Mouse (Mus musculus) hindbrain, embryonic 12.5 days (tissue): Measurements from ENCODE around the gene Zfp759. TPM values are rescaled to one million over a fixed set of nuclear protein-coding genes. Genes with fewer than 3 reads are reported as not detected.
"Not testable (repeated sequence)": the region's sequence is repeated elsewhere in the genome, so short reads cannot be mapped to it uniquely, and the experiment has no call there.

Source experiments
- ATAC-seq: fragments of 200-750 bp; cut with Nextera tagmentation; 2 replicates; pipeline ENCODE4 v1.8.0; 2017; ENCODE audit warnings: moderate TSS enrichment; ENCODE audit not compliant: low FRiP score
- H3K27ac ChIP-seq: fragments of 300-500 bp; sonication (generic); 2 replicates; pipeline ENCODE4 v1.5.1; 2016; ENCODE audit warnings: mild to moderate bottlenecking
- H3K27me3 ChIP-seq: fragments of 300-500 bp; sonication (generic); 2 replicates; pipeline ENCODE4 v1.6.1; 2016; ENCODE audit warnings: mild to moderate bottlenecking
- H3K36me3 ChIP-seq: fragments of 300-500 bp; sonication (generic); 2 replicates; pipeline ENCODE4 v1.6.1; 2016; ENCODE audit warnings: mild to moderate bottlenecking
- H3K4me1 ChIP-seq: fragments of 300-500 bp; sonication (generic); 2 replicates; pipeline ENCODE4 v1.6.1; 2016
- H3K4me2 ChIP-seq: fragments of 300-500 bp; sonication (generic); replicated peaks from 2 replicates; pipeline ENCODE4 v1.6.1; 2016; ENCODE audit warnings: mild to moderate bottlenecking
- H3K4me3 ChIP-seq: fragments of 300-500 bp; sonication (generic); 2 replicates; pipeline ENCODE4 v1.5.1; 2016; ENCODE audit warnings: mild to moderate bottlenecking
- H3K9ac ChIP-seq: fragments of 300-500 bp; sonication (generic); 2 replicates; pipeline ENCODE4 v1.6.1; 2016; ENCODE audit warnings: mild to moderate bottlenecking, moderate library complexity
- H3K9me3 ChIP-seq: fragments of 300-500 bp; sonication (generic); replicated peaks from 2 replicates; pipeline ENCODE4 v1.6.1; 2016; ENCODE audit warnings: mild to moderate bottlenecking
- WGBS: fragments of 180-500 bp; shearing (Covaris S2); methylation state at CpG from one replicate; pipeline ENCODE4 v1.1.7; 2016; 5-methylcytosine and 5-hydroxymethylcytosine counted together
- polyA plus RNA-seq: library from polyadenylated mRNA; unstranded; fragments of >200 nt; fragmentation: Nextera tagmentation; extraction: Ambion mirVana; gene quantifications from 2 replicates; pipeline ENCODE4 v1.2.1, GENCODE M21; 2016

The Zfp759 gene
- 2.4 and 3.4 TPM in 2 replicates for polyA plus RNA-seq

DNA sequence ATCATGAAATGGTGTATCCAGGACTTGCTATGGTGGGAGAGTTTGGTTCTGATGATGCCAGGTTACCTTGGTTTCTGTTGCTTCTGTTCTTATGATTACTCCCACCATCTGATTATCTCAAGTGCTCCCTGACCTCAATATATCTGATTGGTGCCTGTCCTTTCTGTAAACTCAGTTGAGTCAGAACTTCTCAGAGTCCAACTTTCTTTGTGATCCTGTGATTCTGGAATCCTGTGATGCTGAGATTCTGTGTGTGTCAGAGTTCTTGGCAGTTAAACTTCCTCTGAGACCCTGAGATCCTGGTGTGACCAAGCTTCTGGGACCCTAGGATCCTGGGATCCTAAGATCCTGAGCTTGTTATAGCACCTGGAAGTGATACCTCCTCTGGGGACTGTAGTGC lies at the start of gene Zfp759:
Gene Zfp759, plus strand, starts transcription at position 301 of the 400 bp plus-strand sequence.
- not testable (repeated sequence) for H3K4me2 ChIP-seq, H3K27me3 ChIP-seq, H3K4me1 ChIP-seq, H3K36me3 ChIP-seq, H3K4me3 ChIP-seq, H3K9ac ChIP-seq, ATAC-seq, H3K9me3 ChIP-seq, H3K27ac ChIP-seq

DNA sequence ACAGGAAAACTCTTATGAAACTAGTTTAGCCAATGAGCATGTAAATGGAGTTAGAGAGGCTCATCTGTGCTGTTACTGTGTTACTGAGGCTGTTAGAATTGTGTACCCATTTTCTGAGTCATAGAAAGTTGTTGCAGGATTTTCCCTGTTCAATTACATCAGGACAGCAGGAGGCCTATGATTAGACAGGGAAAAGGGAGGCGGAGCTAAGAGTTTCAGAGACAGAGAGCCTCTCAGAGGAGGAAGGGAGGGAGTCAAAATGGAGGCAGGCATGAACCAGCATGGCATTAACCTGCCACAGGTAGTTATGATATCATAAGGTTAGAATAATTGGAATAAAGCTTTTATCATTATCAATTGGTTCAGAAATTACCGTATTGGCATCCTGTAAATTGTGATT lies 48.7 kb upstream of the Zfp759 start:
- 93% methylated on average over 2 of the region's 2 CpGs for WGBS
- H3K9me3 ChIP-seq: peaks cover 52% of the 10 kb centered on the region
- H3K4me3 ChIP-seq: no peak overlapping the region
- H3K27ac ChIP-seq: no peak overlapping the region
- no peak for ATAC-seq
- H3K27me3 ChIP-seq: no peaks in the 10 kb centered on the region
- H3K4me2 ChIP-seq: no peak overlapping the region
- no peaks in the 10 kb centered on the region for H3K4me1 ChIP-seq
- H3K36me3 ChIP-seq: peaks cover 73% of the 10 kb centered on the region
- no peak overlapping the region for H3K9ac ChIP-seq

DNA sequence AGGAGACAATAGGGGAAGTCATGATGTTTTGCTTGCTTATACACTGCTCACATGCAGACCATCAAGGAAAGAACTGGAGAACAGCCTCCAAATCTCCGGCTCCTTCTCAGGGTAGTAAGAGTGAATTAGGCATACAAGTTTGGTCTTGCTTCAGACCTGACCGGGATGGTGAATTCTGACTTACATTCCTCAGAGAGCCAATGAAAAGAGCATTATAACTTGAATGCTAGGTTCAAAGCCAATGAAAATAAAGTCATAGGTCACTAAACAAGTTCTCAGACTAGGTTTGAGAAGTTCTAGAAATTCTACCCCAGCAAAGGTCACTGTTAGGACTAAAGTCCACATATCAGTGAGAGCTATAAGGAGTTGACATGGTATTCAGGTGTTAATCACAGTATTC lies 44.2 kb upstream of the Zfp759 start:
- Histone ChIP-seq H3K27me3 (no peaks in the 10 kb centered on the region), H3K4me3 (no peak overlapping the region), H3K9ac (no peak overlapping the region), H3K4me2 (no peak overlapping the region), H3K9me3 (peaks cover 29% of the 10 kb centered on the region), H3K4me1 (peaks cover 3% of the 10 kb centered on the region; the same call in 1 of the 2 replicates), H3K27ac (no peak overlapping the region), H3K36me3 (peaks cover 47% of the 10 kb centered on the region)
- 97% methylated on average over 2 of the region's 2 CpGs for WGBS
- ATAC-seq: no peak

DNA sequence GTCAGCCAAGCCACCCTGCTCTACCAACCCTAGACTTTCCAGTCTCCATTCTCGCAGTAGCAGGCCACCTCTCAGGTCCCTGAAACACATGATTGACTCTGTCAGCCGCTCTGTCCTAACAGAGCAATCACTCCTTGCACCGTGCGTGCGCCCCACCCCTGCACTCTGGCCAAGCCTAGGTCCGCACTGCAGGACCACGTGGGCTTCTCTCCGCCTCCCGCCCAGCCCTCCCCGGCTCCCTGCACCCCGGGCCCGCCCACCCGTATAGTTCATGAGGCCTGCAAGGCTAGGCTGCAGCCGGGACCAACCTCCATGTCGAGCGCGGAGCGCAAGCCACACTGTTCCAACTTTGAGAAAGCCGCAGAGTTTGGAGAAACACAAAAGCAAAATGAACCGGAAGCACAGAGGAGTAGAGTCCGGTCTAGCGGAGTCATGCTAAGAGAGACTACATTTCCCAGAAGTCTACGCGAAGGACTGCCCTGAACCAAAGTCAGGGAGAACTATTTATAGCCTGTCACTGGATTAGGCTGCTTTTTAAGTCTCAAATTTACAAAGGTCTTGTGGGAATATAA lies 40.2 kb upstream of the Zfp759 start:
- H3K27me3 ChIP-seq: no peaks in the 10 kb centered on the region
- H3K9me3 ChIP-seq: peaks cover 10% of the 10 kb centered on the region; the same call in 1 of the 2 replicates
- H3K27ac ChIP-seq: peak overlapping the region; percentile 85
- peak overlapping the region; percentile 55 for H3K4me2 ChIP-seq
- peaks cover 3% of the 10 kb centered on the region; the same call in 1 of the 2 replicates for H3K4me1 ChIP-seq
- ATAC-seq: peak; percentile 99
- peak overlapping the region; percentile 67 for H3K4me3 ChIP-seq
- peak overlapping the region; percentile 70 for H3K9ac ChIP-seq
- WGBS: under 1% methylated on average over 24 of the region's 24 CpGs
- H3K36me3 ChIP-seq: peaks cover 15% of the 10 kb centered on the region

DNA sequence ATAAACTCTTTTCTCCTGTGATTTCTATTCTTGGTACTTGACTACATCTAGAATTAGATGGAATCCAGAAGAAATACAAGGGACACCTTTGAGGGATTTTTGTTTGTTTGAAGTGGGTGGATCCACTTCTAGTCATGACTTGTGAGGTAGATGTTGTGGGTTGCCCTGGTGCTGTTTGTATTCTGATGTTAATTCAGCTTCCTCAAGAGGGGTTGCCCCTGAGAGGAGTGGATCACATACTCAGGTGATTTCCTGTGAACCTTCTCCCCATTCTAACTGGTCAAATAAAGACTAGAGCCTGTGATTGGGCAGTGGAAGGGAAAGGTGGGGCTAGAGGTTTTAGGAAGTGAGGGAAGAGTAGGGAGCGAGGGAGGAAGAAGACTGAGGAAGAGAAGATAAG lies 39.5 kb upstream of the Zfp759 start:
- H3K4me1 ChIP-seq: peaks cover 3% of the 10 kb centered on the region; the same call in 1 of the 2 replicates
- H3K36me3 ChIP-seq: peaks cover 10% of the 10 kb centered on the region
- peak overlapping the region; percentile 67; the same call in 1 of the 2 replicates for H3K4me3 ChIP-seq
- 0 out of 2 replicates have a peak, but pooled peaks cover 5% of the 10 kb centered on the region for H3K9me3 ChIP-seq
- H3K27me3 ChIP-seq: no peaks in the 10 kb centered on the region
- no peak overlapping the region for H3K27ac ChIP-seq
- H3K4me2 ChIP-seq: peak overlapping the region; percentile 55
- ATAC-seq: no peak
- 89% methylated on average over 1 of the region's 1 CpGs for WGBS
- no peak overlapping the region; the same call in 1 of the 2 replicates for H3K9ac ChIP-seq

DNA sequence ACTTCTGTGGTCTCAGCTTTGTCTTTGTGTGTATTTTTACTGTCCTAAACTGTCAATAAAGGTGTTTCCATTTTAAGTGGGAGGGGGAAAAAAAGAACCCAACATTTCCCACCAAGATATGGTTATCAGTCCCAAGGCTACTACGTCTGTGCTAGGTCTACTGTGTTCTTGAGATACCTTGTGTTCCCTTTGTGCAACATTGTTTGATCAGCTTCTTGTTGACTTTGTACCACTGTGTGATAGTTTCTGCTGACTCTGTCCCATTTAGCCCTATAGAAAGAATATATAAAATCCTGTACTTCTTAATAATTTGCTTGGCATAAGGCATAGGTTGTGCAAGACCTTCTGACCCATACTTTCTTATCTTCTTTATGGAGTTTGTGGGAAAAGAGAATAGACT lies 31.3 kb upstream of the Zfp759 start:
- H3K9ac ChIP-seq: no peak overlapping the region
- H3K4me1 ChIP-seq: no peaks in the 10 kb centered on the region
- no peak for ATAC-seq
- H3K27me3 ChIP-seq: no peaks in the 10 kb centered on the region
- no peaks in the 10 kb centered on the region for H3K36me3 ChIP-seq
- H3K4me3 ChIP-seq: no peak overlapping the region
- WGBS: 93% methylated on average over 1 of the region's 1 CpGs
- H3K4me2 ChIP-seq: no peak overlapping the region
- H3K9me3 ChIP-seq: no peaks in the 10 kb centered on the region
- H3K27ac ChIP-seq: no peak overlapping the region

DNA sequence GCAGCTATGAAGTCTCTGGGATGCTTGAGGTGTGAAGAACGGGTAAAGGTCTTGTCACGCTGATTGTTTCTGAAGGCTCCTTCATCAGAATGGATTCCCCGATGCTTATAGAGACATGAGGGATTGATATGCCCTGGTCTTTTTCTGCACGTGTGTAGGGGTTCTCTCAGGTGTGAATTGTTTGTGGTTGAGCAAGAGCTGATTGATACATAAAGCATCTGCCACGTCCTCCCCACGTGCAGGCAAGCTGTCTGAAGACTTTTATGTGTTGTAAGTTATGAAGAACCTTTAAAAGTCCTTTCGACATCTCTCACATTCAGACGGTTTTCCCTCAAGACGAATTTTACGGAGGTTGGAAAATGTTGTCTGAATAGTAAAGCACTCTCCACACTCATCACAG lies 23.6 kb upstream of the Zfp759 start, which contains the start of gene Zfp708:
Gene Zfp708, minus strand, starts transcription at position 101 of the 400 bp plus-strand sequence.
- Histone ChIP-seq H3K27me3 (no peaks in the 10 kb centered on the region), H3K4me1 (no peaks in the 10 kb centered on the region), H3K4me3 (no peak within 1 kb of the TSS), H3K9ac (no peak within 1 kb of the TSS), H3K4me2 (no peak within 1 kb of the TSS), H3K9me3 (no peaks in the 10 kb centered on the region), H3K36me3 (no peaks in the 10 kb centered on the region), H3K27ac (no peak within 1 kb of the TSS)
- ATAC-seq: no peak
- WGBS: 90% methylated on average over 10 of the region's 10 CpGs

DNA sequence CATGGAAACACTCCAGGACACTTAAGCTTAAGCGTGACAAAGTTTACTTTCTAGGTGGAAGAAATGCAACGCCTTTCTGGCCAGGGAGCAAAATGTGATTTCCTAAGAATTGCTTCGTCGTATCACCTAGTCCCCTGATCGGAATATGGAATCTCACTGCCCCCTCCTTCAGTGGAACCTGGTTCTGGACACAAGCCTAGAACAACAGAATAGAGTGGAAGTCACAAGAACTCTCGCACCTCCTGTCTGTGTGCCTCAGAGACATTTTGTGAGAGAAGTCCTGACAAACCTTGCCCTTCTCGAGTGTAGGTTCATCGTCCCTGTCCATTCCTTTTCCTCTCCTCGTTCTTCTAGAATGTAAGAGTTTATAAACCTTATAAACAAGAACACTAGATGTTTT lies 13.8 kb upstream of the Zfp759 start:
- H3K9ac ChIP-seq: peak overlapping the region; percentile 57
- no peak overlapping the region for H3K27ac ChIP-seq
- H3K4me1 ChIP-seq: peaks cover 6% of the 10 kb centered on the region
- H3K27me3 ChIP-seq: no peaks in the 10 kb centered on the region
- H3K9me3 ChIP-seq: 0 out of 2 replicates have a peak, but pooled peaks cover 3% of the 10 kb centered on the region
- H3K4me3 ChIP-seq: peak overlapping the region; percentile 49
- ATAC-seq: no peak
- H3K36me3 ChIP-seq: no peaks in the 10 kb centered on the region; the same call in 1 of the 2 replicates
- H3K4me2 ChIP-seq: peak overlapping the region; percentile 72
- 71% methylated on average over 9 of the region's 9 CpGs for WGBS

DNA sequence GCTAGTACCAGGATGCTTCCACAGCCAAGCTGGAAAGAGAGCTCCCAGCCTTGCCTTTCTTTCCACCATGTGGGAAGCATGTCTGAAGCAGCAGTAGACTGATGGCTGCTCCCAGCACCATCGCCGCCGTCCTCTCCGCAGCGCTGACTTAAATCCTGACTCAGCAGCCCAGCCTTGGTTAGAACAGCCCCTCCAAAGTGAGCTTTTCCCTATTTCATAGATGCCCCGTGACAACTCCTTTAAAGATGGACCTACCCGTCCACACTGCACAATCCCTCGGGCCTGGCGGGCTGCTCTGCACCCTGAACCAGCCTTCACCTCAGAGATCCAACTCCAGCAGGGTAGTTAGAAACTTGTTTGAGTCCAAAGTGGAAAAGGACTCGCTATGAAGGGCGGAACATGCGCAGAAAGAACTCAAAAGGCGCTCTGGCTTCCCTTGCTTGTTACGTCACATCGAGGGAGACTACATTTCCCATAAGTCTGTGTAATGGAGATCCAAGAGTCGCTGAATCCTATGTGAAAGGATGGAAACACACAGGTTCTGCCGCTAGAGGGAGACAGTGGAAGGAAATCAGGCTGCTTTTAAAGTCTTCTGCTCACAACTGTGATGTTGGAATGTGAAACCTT lies 13.2 kb upstream of the Zfp759 start, which contains the start of gene Gm28557:
Gene Gm28557, minus strand, starts transcription at position 411 of the 627 bp plus-strand sequence.
- H3K36me3 ChIP-seq: no peaks in the 10 kb centered on the region; the same call in 1 of the 2 replicates
- peaks cover 6% of the 10 kb centered on the region for H3K4me1 ChIP-seq
- H3K4me2 ChIP-seq: peak within 1 kb of the TSS; percentile 72
- peak; percentile 98 for ATAC-seq
- peak within 1 kb of the TSS; percentile 57 for H3K9ac ChIP-seq
- no peaks in the 10 kb centered on the region for H3K27me3 ChIP-seq
- H3K27ac ChIP-seq: peak within 1 kb of the TSS; percentile 68
- H3K4me3 ChIP-seq: peak within 1 kb of the TSS; percentile 49
- H3K9me3 ChIP-seq: 0 out of 2 replicates have a peak, but pooled peaks cover 3% of the 10 kb centered on the region
- under 1% methylated on average over 17 of the region's 17 CpGs for WGBS

DNA sequence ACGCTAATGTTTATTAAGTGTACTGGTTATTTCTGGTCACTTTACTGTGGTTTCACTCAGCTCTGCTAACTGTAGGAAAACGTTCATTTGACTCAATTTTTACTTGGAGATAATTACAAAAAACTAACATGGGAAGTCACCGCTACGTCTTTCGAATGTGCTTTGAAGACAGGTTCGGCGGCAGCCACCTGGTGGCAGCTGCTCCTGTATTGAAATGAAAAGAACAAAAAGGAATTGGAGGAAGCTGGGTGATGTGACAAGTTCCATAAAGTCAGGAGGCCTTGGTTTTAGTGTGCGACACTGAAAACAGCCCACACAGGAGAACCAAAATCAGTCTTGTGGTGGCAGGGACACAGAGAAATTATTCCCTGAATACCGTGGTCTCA lies 12.6 kb upstream of the Zfp759 start:
- Histone ChIP-seq H3K9me3 (0 out of 2 replicates have a peak, but pooled peaks cover 3% of the 10 kb centered on the region), H3K4me1 (peaks cover 6% of the 10 kb centered on the region), H3K9ac (no peak overlapping the region), H3K27ac (peak overlapping the region; percentile 55; the same call in 1 of the 2 replicates), H3K4me2 (peak overlapping the region; percentile 72), H3K36me3 (no peaks in the 10 kb centered on the region; the same call in 1 of the 2 replicates), H3K4me3 (peak overlapping the region; percentile 49), H3K27me3 (no peaks in the 10 kb centered on the region)
- peak; percentile 57; the same call in 1 of the 2 replicates for ATAC-seq
- 6% methylated on average over 9 of the region's 9 CpGs for WGBS

DNA sequence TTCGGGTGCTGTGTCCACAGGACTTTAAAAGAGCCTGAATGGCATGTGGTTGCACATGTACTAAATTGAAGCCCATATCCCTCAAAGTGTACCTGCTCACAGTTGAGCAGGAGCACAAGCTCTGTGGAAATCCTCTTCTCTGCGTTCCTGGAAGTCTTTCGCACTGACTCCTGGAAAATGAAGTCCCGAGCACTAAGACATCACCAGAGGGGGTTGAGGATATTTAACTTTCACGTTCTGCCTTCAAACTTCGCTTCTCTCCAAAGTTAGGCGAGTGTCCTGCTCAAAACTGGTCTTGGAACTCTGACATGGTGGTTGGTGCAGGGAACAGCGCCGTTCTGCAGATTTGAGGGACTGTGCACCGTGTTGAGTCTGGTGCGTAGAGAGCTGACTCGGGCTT lies 9.4 kb upstream of the Zfp759 start:
- no peak overlapping the region for H3K9ac ChIP-seq
- no peak overlapping the region for H3K4me3 ChIP-seq
- peaks cover 6% of the 10 kb centered on the region for H3K4me1 ChIP-seq
- no peaks in the 10 kb centered on the region for H3K27me3 ChIP-seq
- ATAC-seq: no peak
- H3K4me2 ChIP-seq: no peak overlapping the region
- H3K27ac ChIP-seq: no peak overlapping the region
- H3K36me3 ChIP-seq: no peaks in the 10 kb centered on the region
- no peaks in the 10 kb centered on the region for H3K9me3 ChIP-seq
- WGBS: 84% methylated on average over 12 of the region's 12 CpGs

DNA sequence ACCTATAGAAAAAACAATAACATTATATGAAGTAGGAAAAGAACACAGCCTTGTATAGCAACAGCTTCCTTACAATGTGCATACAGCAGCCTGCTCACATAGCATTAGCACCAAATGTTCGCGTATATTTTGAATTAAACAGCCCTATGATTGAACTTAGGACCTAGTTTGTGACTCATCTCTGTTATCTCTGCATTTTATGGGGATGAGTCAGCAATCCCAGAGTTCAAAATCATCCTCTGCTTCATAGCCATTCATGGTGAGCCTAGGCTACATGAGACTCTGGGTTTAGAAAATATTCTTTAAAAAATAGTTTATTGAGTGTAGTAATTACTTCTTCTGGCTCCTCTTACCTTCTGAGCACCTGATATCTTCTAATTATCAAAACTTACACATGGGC lies 8.2 kb upstream of the Zfp759 start:
- no peak for ATAC-seq
- Histone ChIP-seq H3K27me3 (no peaks in the 10 kb centered on the region), H3K9ac (no peak overlapping the region), H3K9me3 (no peaks in the 10 kb centered on the region), H3K4me2 (no peak overlapping the region), H3K36me3 (no peaks in the 10 kb centered on the region), H3K27ac (no peak overlapping the region), H3K4me1 (no peaks in the 10 kb centered on the region), H3K4me3 (no peak overlapping the region)
- 96% methylated on average over 2 of the region's 2 CpGs for WGBS
